Mouse (Mus musculus): Measurements from ENCODE around the gene Dram1. TPM values are rescaled to one million over a fixed set of nuclear protein-coding genes. Genes with fewer than 3 reads are reported as not detected.

The Dram1 gene
- total RNA-seq, 1 experiment from 2014 or later = 6.0 TPM

DNA sequence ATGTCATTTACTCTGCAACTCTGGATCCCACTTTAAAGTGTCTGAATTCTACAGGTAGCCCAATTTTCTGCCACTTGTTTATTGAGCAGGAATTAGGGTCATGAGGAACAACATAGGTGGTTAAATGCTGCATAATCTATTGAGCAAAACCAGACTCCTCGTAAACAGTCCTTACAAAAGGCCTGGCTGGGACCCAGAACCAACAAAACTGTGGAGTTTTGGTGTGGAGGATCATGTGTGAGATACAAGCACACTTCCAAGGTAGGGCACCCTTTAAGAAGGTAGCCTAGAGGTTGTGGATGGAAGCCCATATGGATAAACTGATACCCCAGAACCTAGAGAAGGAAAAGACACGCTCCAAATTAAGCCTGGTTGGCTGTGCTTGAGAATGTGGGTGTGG lies 28.2 kb downstream of the Dram1 start:
- no peak for DNase-seq

DNA sequence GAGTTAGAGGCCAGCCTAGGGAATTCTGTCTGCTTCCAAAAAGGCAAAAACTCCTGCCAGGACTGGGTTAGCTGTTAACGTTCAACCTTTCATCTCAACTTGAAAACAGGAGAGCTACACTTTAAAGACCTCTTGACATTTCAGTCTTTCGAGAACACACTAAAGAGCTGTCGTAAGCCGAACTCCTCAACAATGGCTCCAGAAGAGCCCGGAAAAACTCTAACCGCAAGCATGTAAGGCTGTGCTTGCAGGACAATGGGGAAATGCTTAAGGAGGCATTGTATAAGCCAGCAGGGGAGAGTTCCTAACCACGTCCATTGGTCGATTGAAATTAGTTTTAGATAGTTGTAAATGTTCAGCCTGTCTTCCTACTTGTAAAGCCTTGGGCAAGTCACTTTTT lies 29.1 kb downstream of the Dram1 start:
- DNase-seq = no peak

DNA sequence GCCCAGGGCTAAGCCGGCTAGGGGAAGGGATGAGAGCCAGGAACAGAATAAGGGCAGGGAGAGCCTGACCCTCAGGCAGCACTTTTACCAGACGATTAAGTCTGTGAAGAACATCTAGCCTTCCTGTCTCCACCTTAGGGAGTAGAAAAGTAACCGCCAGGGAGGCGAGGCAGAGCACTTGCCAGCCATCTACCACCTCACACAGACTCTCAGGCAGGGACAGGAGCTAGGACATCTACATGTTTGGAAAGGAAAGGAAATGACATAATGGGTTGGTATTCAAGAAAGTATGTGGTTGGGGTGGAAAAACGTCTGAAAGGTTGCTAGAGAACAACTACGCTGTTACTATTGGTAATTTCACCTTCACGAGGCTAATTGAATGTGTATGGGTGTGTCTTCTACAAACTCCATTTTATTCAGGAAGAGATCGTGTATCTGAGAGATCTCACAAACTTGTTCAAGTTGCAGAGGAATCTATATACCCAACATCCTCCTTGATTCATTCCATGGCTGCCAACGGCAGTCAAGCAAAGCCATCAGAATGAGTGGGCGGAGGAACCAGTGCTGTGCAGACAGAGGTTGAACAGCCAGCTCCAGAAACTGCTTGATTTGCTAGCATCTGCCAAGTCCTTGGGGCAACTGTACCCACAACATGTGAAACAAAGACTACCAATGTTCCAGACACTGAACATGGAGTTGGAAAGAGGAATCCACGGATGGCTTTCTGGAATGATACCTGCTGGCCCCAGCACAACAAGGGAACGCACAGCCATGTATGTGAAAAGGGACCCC lies 32.2 kb downstream of the Dram1 start:
- no peak for DNase-seq

DNA sequence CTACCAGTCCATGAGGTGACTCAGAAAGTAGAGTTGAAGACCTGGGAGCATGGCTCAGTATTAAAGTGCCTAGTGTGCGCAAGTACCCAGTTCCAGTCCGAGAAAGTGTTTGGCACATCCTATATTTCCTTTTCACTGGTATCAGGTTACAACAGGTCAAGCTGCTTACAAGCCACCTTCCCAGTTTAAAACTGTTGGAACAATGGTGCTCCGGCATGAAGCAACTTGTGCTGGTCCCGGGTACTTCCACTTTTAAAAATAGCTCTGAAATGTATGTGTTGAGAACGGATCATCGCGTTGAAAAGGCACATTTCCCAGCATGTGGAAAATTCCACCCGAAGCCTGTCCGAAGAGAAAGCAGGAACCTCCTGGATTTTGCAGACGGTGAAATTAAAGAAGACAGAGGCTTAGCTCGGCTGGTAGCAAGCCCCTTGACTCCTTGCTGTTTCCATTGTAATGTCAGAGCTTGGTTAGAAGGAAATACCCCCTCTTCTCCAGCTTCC lies 32.9 kb downstream of the Dram1 start:
- no peak for DNase-seq

DNA sequence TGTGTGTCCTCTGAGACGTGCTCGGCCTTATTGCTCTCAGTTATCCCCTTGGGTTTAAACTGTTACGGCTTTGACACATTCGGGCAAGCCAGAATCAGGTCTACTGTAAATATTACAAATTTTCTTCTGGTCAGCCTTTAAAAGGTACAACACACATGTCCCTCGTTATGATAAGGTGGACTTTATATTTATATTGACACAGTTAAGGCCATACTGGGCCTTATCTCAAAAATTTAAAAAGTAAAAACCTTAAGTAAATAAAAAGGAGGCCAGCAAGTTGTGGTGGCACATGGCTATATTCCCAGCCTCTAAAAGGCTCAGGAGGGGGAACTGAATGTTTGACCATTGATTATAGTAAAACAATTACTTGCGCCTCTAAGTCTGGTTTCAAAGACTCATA lies 37.5 kb downstream of the Dram1 start:
- no peak for DNase-seq

DNA sequence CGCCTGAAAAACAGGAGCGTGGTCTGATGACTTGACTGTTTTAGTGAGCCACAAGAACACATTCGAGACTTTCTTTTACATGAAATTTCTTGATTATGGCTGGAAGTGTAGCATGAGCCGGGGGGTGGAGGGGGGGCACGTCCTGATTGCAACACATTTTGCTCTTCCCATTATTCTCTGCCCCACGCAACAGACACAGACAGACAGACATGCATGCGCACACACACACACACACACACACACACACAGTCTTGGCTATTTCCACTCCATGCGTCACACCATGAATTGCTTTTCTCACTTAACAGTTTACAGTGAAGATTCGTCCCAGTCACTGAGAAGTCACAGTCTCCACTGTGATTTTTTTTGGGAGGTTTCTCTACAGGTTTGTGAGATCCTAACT lies 38.2 kb downstream of the Dram1 start:
- no peak for DNase-seq

DNA sequence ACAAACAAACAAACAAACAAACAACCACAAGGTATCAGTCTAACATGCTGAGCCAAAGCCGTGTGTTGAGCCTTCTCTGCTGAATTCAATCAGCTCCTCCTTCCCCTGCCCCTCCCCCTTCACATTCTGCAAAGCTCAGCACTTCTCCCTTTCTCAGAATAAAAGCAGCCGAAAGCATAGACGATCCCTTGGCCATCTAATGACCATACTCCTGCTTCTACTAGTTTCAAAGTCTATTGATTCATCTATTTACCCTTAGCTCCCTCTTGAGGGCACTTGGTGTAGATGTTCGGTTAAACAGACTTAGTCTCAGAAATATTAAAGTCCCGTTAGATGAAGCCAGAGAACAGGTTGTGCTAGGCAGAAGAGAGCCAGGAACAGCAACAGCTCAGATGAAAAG lies 48.2 kb downstream of the Dram1 start:
- no peak for DNase-seq

DNA sequence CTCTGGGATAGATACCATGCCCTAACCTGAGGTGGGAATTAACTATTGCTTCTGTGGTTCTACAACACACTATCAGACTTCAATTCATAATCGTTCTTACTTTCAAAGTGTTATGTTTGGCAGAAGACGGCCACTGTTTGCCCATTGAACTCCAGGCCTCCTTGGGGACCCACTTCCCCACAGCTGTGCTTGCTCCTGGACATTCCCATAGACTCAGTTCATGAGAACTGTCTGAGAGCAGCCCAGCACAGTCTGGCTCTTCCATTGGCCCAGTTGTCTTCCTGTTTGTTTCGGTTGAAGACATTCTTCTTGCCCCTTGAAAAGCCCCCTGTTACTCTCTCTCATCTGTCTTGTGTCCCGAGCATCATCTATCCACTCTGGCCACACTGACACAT lies 50.8 kb downstream of the Dram1 start:
- DNase-seq = no peak

DNA sequence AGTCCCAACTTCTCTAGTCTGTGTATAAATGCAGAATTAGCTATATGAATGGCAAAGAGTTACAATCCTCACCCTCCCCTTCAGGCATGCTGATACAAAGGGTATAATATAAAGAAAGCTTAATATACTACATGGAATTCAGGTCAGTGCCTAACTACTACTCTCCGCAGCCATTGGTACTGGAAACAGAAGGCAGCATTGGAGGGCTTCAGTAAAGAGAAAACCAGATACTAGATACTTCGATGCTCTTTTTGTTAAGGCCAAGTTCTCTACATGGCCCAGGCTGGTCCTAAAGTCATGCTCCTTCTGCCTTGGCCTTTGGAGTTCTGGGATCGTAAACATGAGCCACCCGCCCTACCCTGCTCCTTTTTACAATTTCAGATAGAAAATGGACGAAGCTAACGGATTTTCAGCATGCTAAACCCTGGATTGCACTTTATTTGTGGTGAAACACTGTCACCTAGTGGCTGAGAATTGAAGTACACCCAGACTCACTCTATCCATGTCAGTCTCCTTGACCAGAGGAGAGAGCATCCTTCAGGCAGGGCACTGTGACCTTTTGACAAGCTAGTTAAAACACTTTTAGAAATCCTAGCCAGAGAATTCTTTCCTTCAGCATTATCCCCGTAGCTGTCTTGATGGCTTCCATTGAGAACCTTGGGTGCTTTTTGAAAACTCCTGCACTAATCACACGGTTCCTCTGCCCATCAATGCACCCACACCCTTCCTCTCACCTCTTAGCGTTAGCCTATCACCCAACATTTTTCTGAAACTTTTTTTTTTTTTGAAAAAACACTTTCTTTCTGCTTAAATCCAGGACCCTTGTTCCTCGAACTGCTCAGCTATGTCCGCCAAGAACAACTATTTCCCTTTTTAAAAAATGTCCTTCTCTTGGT lies 51.5 kb downstream of the Dram1 start:
- peak; percentile 83 for DNase-seq

DNA sequence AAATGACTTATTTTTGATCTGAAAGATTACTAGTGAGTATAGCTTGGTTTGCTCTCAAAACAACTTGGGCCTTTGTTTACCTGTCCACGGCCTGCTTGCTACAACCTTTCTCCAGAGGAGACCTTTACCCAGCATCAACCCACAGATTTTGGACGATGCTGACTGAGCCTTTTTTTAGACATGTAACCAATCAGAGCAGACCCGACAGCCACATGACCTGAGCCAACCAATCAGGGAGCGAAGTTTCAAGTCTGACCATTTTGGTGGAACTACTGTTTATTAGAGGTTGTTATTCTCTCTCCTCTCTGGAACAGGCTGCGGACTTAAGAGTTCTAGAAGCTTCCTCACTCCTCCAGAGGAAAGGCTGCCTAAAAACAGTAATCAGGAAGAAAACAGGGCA lies 57.1 kb downstream of the Dram1 start:
- no peak for DNase-seq

DNA sequence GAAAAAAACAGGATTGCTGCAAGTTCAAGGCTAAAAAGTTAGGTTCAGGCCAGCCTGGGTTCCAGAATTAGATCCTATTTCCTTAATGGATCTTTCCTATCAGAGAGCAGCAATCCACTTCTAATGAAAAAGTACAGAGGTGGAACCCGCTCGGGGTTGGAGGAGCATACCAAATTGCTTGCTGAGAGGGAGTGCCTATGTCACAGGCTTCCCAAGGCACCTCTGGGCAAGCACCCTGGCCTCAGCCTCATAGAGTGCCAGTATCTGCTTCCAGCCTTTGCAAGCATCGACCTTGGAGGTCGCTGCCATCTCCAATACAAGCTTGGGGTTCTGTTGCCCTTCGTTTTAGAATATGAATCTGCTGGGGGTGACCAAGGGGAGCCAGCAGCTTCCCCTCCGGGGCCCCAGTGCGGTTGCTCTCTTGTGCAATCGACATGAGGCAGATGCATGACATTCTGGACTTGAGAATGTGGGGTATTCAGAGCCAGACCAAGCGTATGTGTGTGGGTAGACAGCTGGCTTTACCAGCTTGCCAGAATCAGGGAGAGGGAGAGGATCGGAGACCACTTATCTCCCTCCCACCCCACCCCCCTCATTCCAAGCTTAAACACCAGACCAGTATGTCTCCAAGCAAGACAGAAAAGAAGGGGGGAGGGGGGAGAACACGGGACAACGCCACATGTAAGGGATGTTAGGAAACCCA lies 58.0 kb downstream of the Dram1 start:
- DNase-seq = no peak

DNA sequence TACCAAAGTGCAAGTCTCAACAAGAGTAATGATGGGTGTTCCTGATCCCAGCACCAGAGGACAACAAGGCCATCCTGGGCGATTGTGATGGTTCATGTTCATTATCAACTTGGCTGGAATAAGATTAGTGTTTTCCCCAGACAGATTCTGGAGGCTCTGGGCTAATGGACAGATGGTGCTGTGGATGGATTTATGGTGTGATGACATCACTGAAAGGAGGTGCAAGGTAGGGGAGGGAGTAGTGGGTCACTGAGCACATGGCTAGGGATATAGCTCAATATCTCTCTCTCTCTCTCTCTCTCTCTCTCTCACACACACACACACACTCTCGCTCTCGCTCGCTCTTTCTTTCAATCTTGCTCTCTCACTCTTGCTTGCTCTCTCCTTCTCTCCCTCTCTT lies 60.7 kb downstream of the Dram1 start:
- no peak for DNase-seq

DNA sequence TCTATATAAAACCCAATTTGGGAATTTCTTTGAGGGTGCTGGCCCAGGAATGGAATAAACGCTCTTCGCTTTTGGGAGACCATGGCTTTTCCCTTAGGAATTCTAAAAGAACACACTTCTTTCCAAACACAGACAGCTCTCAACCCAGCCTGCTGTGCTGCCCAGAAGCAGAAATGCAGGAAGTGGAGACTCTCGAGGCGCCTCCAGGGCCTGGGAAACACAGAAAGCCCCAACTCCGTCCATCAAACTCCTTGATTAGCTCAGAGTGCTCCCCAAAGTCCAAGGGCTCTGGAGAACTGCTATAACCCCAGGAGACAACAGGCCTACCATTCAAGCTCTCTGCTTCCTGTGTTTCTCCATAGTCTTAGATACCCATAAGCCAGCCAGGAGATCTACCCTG lies 61.7 kb downstream of the Dram1 start:
- DNase-seq = no peak

DNA sequence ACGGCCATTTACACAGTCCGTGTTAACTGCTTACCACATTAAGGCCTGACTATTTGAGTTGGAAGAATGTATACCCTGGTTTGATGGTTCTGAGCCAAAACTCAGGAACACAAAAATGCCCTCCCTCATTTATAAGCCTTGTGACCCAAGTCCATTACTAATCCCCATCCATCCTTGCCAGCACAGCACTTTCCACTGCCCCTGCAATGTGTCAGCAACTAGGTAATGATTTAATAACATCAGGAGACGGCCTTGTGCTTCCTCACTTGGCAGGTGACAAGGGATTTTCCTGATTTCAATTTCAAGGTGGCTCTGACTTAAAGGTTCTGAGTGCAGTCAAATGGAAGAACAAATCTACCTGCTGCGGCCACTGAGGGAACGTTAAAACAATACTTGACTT lies 64.0 kb downstream of the Dram1 start:
- no peak for DNase-seq

DNA sequence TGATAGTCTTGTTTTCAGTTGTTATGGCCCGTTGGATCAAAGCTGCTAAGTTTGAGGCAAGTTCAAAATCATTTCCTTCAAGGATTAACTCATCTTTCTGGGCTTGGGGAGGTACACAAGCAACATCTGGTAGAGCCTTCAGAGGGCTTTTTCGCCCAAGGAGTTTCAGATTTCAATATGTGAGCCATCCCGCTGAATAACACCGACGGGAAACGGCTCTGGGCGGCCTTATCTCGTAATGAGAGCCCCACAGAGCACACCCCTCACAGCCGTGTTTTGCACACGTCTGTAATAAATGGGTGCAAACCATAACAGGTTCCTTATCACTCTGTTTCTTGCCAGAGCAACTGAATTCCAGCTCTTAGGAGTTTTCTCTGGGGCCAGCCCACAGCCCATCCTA lies 69.0 kb downstream of the Dram1 start:
- DNase-seq = no peak

DNA sequence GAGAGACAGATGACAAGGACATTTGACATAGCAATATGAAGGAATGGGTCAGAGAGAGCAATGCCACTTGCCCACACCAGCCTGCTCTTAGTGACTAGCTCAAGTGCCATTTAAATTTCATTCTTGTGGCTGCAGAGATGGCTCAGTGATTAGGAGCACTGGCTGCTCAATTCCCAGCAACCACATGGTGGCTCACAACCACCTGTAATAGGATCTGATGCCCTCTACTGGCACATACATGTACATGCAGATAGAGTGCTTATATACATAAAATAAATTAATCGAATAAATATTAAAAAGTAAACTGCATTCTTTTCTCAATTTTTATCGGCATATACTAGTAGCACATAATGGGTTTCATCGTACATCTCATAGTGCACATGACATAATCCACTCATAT lies 72.6 kb downstream of the Dram1 start:
- DNase-seq = no peak

DNA sequence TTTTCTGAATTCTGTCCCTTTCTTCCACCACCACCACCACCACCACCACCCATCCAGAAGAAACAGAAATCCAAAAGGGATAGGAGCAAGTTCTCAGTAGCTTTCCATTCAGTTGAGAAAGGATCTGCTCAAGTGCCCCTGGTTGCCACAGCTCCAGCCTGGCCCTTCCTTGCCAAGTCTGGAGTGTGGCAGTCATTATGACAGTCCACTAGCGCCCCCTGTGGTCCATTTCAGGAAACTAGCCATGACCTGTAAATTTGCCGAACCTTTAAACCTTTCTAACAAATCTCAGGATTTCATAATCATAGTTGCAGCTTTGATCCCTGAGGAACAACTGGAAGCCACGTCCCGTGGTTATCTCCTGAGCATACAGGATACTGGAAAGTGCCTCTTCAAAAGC lies 74.6 kb downstream of the Dram1 start:
- peak; percentile 92 for DNase-seq

DNA sequence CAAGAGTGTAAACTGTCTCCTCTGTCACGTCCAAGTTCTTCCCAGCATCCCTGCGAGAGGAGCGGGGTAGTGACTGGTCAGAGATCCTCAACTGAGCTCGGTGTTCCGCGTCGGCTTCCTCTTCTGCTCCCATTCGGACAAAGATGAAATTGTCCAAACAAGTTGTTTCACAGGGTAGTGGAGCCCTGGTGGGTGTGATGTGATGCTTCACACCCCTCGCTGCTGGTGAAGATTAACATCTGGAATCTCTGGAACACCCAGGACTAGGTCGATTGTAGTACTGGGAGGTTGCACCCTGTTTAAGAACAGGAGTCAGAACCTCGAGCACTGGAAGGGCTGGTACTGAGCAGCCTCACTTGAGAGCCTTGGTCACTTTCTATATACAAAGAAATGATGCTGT lies 75.8 kb downstream of the Dram1 start:
- no peak for DNase-seq

DNA sequence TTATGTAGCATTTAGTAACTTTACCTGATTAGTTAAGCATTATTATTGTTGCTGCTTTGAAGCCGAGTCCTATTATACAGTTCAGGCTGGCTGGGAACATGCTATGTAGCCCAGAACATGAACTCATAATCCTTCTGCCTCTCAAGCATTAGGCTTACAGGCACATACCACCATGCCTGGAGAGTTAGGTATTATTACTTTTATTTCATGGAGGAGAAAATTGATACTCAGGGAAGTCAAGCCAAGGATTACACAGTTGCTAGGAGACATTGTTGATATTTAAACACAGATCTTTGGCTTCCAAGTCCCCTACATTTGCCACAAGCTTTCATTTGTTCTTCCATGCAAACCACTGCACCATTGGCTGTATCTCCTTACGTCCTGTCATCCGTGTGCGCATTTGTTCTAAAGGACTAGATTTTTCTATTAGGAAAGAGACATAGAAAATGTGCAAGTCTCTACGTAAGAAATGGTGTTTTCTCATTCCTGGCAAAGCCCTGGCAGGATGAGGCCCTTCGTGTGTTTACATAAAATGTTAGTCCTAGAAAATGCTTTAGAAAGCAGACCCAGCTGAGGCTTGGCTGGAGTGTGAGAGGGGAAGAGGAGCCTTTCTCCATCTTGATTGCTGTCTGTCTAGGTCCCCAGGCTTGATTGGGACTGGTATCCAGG lies 76.9 kb downstream of the Dram1 start:
- no peak for DNase-seq

DNA sequence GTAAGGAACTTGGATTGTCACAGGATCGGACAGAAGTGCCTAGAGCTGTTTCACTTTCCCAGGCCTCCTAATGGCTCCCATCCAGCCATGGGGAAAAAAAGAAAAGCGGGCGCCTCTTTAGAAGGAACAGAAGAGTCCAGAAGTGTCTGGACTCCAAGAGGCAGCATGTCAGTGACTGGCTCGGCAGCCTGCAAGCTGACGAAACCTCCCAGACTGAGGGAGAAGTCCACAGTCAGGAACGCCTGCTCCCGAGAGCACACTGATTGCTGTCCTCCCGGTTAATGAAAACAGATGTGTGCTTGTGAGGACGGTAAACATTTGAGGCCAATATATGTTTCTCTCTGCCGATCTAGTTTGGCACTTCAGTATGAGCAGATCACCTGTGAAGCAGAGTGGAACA lies 81.9 kb downstream of the Dram1 start:
- DNase-seq = no peak

DNA sequence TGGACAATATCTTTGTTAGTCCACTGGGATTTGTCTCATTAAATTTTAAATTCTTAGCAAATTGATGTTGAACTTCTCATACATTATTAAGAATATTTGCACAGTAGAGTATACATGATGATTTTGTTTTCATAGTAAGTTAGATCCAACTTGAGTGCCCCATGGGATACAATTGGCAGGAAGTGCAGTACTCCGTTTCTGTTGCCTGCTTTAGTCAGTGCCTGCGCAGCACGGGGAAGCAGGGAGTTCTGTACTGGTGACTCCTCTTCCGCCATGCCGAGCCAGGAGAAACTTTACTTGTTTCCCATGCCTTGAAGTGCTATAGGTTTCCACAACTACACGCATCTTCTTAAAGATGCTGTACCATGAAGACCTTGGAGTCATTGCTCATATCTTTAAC lies 83.8 kb downstream of the Dram1 start:
- DNase-seq = peak; percentile 39

DNA sequence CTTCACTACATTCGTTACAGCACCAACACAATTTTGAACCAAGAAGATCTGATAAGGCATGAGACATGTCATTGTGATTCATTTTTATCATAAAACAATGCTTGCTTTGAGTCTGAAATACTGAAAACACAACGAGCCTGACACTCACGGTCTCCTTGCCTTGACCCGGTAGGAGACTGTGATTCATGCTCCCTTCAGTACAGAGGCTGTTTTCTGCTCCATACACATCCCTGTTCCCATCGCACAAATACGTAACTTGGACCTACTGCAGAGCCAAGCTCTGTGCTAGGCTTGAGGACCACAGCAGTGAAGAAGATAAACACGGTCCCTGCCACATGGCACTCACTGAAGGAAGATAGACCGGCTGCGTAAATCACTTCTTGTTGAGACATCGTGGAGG lies 90.8 kb downstream of the Dram1 start:
- peak; percentile 32 for DNase-seq

Measured in adrenal gland, postnatal 14 days (tissue).